Mouse (Mus musculus) forebrain, embryonic 15.5 days (tissue): ENCODE measurements around the gene Olfr67. TPM values are rescaled to one million over a fixed set of nuclear protein-coding genes. Genes with fewer than 3 reads are reported as not detected.
"Not testable (repeated sequence)": the region's sequence is repeated elsewhere in the genome, so short reads cannot be mapped to it uniquely, and the experiment has no call there.

Experiments used
- ATAC-seq: fragments of 200-750 bp; cut with Nextera tagmentation; replicated peaks from 2 replicates; pipeline ENCODE4 v1.8.0; 2017; ENCODE audit warnings: mild to moderate bottlenecking, moderate TSS enrichment, moderate library complexity
- H3K27ac ChIP-seq: fragments of 300-500 bp; sonication (generic); replicated peaks from 2 replicates; pipeline ENCODE4 v1.5.1; 2015; ENCODE audit warnings: mild to moderate bottlenecking, inconsistent platforms
- H3K27me3 ChIP-seq: fragments of 300-500 bp; sonication (generic); 2 replicates; pipeline ENCODE4 v1.6.1; 2015; ENCODE audit warnings: inconsistent platforms
- H3K36me3 ChIP-seq: fragments of 300-500 bp; sonication (generic); 2 replicates; pipeline ENCODE4 v1.6.1; 2015; ENCODE audit warnings: mild to moderate bottlenecking, inconsistent platforms
- H3K4me1 ChIP-seq: fragments of 300-500 bp; sonication (generic); 2 replicates; pipeline ENCODE4 v1.6.1; 2015; ENCODE audit warnings: inconsistent platforms
- H3K4me2 ChIP-seq: fragments of 300-500 bp; sonication (generic); replicated peaks from 2 replicates; pipeline ENCODE4 v1.6.1; 2015; ENCODE audit warnings: mild to moderate bottlenecking, inconsistent platforms
- H3K4me3 ChIP-seq: fragments of 300-500 bp; sonication (generic); 2 replicates; pipeline ENCODE4 v1.5.1; 2015; ENCODE audit warnings: mild to moderate bottlenecking, inconsistent platforms
- H3K9ac ChIP-seq: fragments of 300-500 bp; sonication (generic); replicated peaks from 2 replicates; pipeline ENCODE4 v1.6.1; 2015; ENCODE audit warnings: mild to moderate bottlenecking, inconsistent platforms
- H3K9me3 ChIP-seq: fragments of 300-500 bp; sonication (generic); 2 replicates; pipeline ENCODE4 v1.6.1; 2016; ENCODE audit warnings: inconsistent platforms
- WGBS: fragments of 180-500 bp; shearing (Covaris S2); methylation state at CpG from one replicate; pipeline ENCODE4 v1.1.7; 2015; ENCODE audit warnings: mixed read lengths; 5-methylcytosine and 5-hydroxymethylcytosine counted together
- polyA plus RNA-seq: library from polyadenylated mRNA; unstranded; fragments of >200 nt; fragmentation: Nextera tagmentation; extraction: Ambion mirVana; gene quantifications from 2 replicates; pipeline ENCODE4 v1.2.1, GENCODE M21; 2015

Gene Olfr67
- not detected in 2 replicates for polyA plus RNA-seq

DNA sequence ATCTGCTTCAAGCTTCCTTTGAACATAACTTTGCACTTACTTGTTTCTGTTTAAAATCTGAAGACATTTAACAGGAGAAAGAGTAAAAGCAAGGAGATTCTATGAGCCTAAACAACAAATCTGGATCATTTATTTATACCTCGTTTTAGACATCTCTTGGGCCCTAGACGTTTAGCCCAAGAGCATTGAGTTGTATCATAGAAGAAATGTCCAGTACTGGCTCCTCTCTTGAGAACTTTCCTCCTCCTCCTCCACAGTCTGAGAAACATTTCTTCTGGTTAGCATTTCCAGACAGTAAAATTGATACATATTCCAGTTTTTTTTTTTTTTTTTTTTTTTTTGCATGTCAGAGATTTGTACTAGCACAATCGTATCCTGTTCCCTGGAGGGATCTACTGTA, at the start of gene Olfr67:
TSS of gene Olfr67 (minus strand) at position 101 of the 400 bp plus-strand sequence.
- no peaks in the 10 kb centered on the region for H3K9me3 ChIP-seq
- 88% methylated on average over 3 of the region's 3 CpGs for WGBS
- no peak within 1 kb of the TSS for H3K27ac ChIP-seq
- no peak for ATAC-seq
- H3K9ac ChIP-seq: no peak within 1 kb of the TSS
- no peak within 1 kb of the TSS for H3K4me2 ChIP-seq
- H3K36me3 ChIP-seq: no peaks in the 10 kb centered on the region
- no peaks in the 10 kb centered on the region for H3K4me1 ChIP-seq
- no peaks in the 10 kb centered on the region for H3K27me3 ChIP-seq
- H3K4me3 ChIP-seq: no peak within 1 kb of the TSS

DNA sequence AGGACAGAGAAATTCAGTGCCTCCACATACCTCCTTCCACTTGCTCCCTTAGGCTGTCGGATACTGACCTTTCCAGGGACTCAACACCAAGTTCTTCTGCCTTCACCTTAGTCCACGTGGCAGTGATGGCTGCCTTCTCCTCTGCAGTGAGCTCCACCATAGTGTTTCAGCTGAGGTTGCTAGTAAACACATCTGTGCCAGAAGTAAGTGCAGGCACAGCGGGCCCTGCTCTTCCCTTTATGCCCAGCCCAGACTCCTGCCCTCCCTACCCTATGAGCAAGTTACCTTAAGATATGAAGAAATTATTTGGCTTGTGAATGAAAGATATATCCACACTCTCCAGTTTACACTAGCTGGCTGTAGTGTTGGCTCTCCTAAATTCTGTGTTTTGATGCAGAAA, 48.6 kb upstream of the Olfr67 start, which contains the start of gene Hbb-bh2:
TSS of gene Hbb-bh2 (minus strand) at position 253 of the 400 bp plus-strand sequence.
- Histone ChIP-seq H3K27me3 (no peaks in the 10 kb centered on the region), H3K9ac (no peak within 1 kb of the TSS), H3K4me3 (no peak within 1 kb of the TSS), H3K4me2 (no peak within 1 kb of the TSS), H3K36me3 (no peaks in the 10 kb centered on the region), H3K27ac (no peak within 1 kb of the TSS), H3K9me3 (no peaks in the 10 kb centered on the region), H3K4me1 (no peaks in the 10 kb centered on the region)
- 88% methylated on average over 3 of the region's 3 CpGs for WGBS
- no peak for ATAC-seq

DNA sequence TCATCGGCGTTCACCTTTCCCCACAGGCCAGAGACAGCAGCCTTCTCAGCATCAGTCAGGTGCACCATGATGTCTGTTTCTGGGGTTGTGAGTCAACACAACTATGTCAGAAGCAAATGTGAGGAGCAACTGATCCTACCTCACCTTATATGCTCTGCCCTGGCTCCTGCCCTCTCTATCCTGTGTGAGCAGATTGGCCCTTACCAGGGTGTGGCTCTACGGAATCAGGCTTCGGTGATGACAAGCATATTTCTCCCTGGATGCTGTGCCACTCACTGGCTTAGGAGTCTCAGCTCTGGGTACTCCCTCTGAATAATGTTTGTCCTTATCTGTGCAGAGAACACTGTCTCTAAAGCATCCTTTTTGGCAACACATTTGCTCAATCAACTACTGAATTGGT, 36.2 kb upstream of the Olfr67 start, which contains the start of gene Hbb-bs:
TSS of gene Hbb-bs (minus strand) at position 289 of the 400 bp plus-strand sequence.
- 92% methylated on average over 4 of the region's 4 CpGs for WGBS
- Histone ChIP-seq H3K9me3 (no peaks in the 10 kb centered on the region), H3K36me3 (no peaks in the 10 kb centered on the region), H3K27me3 (no peaks in the 10 kb centered on the region), H3K9ac (no peak within 1 kb of the TSS), H3K4me3 (no peak within 1 kb of the TSS), H3K4me2 (no peak within 1 kb of the TSS), H3K4me1 (no peaks in the 10 kb centered on the region), H3K27ac (no peak within 1 kb of the TSS)
- no peak for ATAC-seq

GRCm38 (mm10) chr7:103827139-103827538, 35.5 kb upstream of the Olfr67 start:
- not testable (repeated sequence) for H3K27me3 ChIP-seq, H3K4me2 ChIP-seq, H3K4me1 ChIP-seq, H3K9ac ChIP-seq, ATAC-seq, H3K27ac ChIP-seq, H3K4me3 ChIP-seq, H3K36me3 ChIP-seq, H3K9me3 ChIP-seq
- no CpG with 5 or more reads among the region's 2 CpGs for WGBS

GRCm38 (mm10) chr7:103826255-103826887, 34.8 kb upstream of the Olfr67 start:
- ATAC-seq: no peak
- 74% methylated on average over 3 of the region's 3 CpGs for WGBS
- no peaks in the 10 kb centered on the region for H3K27me3 ChIP-seq
- H3K36me3 ChIP-seq: no peaks in the 10 kb centered on the region
- H3K4me1 ChIP-seq: no peaks in the 10 kb centered on the region
- no peak overlapping the region for H3K9ac ChIP-seq
- H3K9me3 ChIP-seq: no peaks in the 10 kb centered on the region
- no peak overlapping the region for H3K4me2 ChIP-seq
- no peak overlapping the region for H3K27ac ChIP-seq
- no peak overlapping the region for H3K4me3 ChIP-seq

GRCm38 (mm10) chr7:103825536-103826254, 34.1 kb upstream of the Olfr67 start:
- no peaks in the 10 kb centered on the region for H3K4me1 ChIP-seq
- no peak overlapping the region for H3K9ac ChIP-seq
- no peak overlapping the region for H3K4me3 ChIP-seq
- no peak overlapping the region for H3K27ac ChIP-seq
- no peaks in the 10 kb centered on the region for H3K27me3 ChIP-seq
- no peaks in the 10 kb centered on the region for H3K36me3 ChIP-seq
- WGBS: 91% methylated on average over 3 of the region's 3 CpGs
- no peak for ATAC-seq
- H3K4me2 ChIP-seq: no peak overlapping the region
- no peaks in the 10 kb centered on the region for H3K9me3 ChIP-seq

DNA sequence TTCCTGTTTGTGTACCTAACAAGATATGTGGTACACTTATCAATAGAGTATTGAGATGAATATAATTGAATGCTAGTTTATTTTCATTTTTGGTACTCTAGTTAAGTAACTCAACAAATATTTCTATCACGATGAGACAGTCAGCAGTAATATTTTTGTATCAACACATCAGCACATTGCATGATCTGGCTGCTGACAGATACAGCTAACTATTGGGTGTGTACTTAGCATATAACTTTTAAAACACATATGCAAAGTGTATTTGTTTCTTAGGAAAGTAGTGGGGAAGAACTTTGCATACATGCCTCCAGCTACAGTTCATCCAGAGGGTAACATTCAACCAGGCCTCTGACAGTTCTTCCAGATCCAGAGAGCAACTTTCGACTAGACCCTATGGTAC, 33.0 kb upstream of the Olfr67 start:
- Histone ChIP-seq H3K4me1 (no peaks in the 10 kb centered on the region), H3K4me2 (no peak overlapping the region), H3K4me3 (no peak overlapping the region), H3K27ac (no peak overlapping the region), H3K36me3 (no peaks in the 10 kb centered on the region), H3K27me3 (no peaks in the 10 kb centered on the region), H3K9me3 (no peaks in the 10 kb centered on the region), H3K9ac (no peak overlapping the region)
- ATAC-seq: no peak
- 83% methylated on average over 2 of the region's 2 CpGs for WGBS

- H3K36me3 ChIP-seq, H3K27me3 ChIP-seq, H3K4me3 ChIP-seq, H3K4me1 ChIP-seq, ATAC-seq, H3K4me2 ChIP-seq, H3K9ac ChIP-seq, H3K27ac ChIP-seq, H3K9me3 ChIP-seq: not testable (repeated sequence)
- WGBS: 89% methylated on average over 1 of the region's 2 CpGs
These were observed 23.5 kb upstream of the Olfr67 start for GRCm38 (mm10) chr7:103815085-103815484.

DNA sequence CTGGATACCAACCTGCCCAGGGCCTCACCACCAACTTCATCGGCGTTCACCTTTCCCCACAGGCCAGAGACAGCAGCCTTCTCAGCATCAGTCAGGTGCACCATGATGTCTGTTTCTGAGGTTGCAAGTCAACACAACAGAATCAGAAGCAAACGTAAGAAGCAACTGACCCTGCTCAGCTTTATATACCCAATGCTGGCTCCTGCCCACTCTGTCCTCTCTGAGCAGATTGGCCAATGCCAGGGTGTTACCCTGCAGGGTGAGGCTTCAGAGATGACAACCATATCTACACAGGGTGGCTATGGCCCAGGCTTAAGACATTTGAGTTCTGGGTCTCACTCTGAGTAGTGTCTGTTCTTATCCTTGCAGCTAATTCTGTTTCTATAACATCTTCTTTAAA, 22.1 kb upstream of the Olfr67 start, which contains the start of gene Hbb-bt:
TSS of gene Hbb-bt (minus strand) at position 231 of the 400 bp plus-strand sequence.
- no peak within 1 kb of the TSS for H3K4me3 ChIP-seq
- H3K9ac ChIP-seq: no peak within 1 kb of the TSS
- WGBS: 88% methylated on average over 3 of the region's 3 CpGs
- no peak within 1 kb of the TSS for H3K4me2 ChIP-seq
- no peaks in the 10 kb centered on the region for H3K27me3 ChIP-seq
- ATAC-seq: no peak
- no peak within 1 kb of the TSS for H3K27ac ChIP-seq
- no peaks in the 10 kb centered on the region for H3K4me1 ChIP-seq
- no peaks in the 10 kb centered on the region for H3K36me3 ChIP-seq
- H3K9me3 ChIP-seq: no peaks in the 10 kb centered on the region

DNA sequence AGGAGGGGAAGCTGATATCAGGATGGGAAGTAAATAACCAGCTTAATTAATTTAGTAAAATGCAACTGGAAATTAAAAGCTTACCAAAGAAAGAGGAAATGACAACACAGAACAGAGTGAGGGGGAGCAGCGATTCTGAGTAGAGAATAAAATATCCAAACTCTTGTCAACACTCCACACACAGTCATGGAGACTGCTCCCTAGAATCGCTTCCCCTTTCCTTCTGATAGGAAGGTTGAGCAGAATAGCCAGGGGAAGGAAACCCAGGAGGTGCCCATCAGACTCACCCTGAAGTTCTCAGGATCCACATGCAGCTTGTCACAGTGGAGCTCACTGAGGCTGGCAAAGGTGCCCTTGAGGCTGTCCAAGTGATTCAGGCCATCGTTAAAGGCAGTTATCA, 21.5 kb upstream of the Olfr67 start:
- H3K4me3 ChIP-seq, H3K36me3 ChIP-seq, H3K9me3 ChIP-seq, H3K9ac ChIP-seq, H3K4me1 ChIP-seq, H3K27ac ChIP-seq, H3K4me2 ChIP-seq, ATAC-seq, H3K27me3 ChIP-seq: not testable (repeated sequence)
- no CpG with 5 or more reads among the region's 3 CpGs for WGBS

DNA sequence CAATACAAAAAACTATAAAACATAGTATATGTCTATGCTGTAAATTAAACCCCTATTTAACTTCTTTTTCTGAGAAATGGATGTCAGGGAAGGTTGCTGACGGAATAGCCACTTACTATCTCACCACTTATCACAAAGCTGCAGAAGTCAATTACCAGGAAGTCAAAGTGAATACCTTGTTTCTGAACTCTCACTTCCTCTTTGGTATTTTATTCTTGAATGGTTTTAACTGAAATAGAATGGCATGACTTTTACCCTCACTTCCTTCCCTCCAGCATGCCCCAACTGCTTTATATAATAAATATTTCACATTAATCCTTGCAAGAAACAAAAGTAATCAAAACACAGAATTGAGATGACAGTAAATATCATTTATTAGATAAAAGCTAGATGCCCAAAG, 20.6 kb upstream of the Olfr67 start:
- H3K27me3 ChIP-seq: no peaks in the 10 kb centered on the region
- no peak overlapping the region for H3K4me2 ChIP-seq
- H3K9ac ChIP-seq: no peak overlapping the region
- no peak for ATAC-seq
- no peaks in the 10 kb centered on the region for H3K4me1 ChIP-seq
- no peaks in the 10 kb centered on the region for H3K36me3 ChIP-seq
- no peaks in the 10 kb centered on the region for H3K9me3 ChIP-seq
- no peak overlapping the region for H3K27ac ChIP-seq
- 81% methylated on average over 1 of the region's 1 CpGs for WGBS
- H3K4me3 ChIP-seq: no peak overlapping the region

- Histone ChIP-seq H3K9me3 (no peaks in the 10 kb centered on the region), H3K27ac (no peak overlapping the region), H3K9ac (no peak overlapping the region), H3K27me3 (no peaks in the 10 kb centered on the region), H3K4me2 (no peak overlapping the region), H3K36me3 (no peaks in the 10 kb centered on the region), H3K4me1 (no peaks in the 10 kb centered on the region), H3K4me3 (no peak overlapping the region)
- WGBS: 79% methylated on average over 1 of the region's 1 CpGs
- no peak for ATAC-seq
These were observed 19.7 kb upstream of the Olfr67 start for GRCm38 (mm10) chr7:103811223-103811845.
